Mouse (Mus musculus): Measurements from ENCODE around the gene Syt13. TPM values are rescaled to one million over a fixed set of nuclear protein-coding genes. Genes with fewer than 3 reads are reported as not detected.

The Syt13 gene
- total and polyA plus RNA-seq, 3 experiments = not detected

- H3K27me3 ChIP-seq (replicated peaks) = peaks cover 91% of the 10 kb centered on the region
- H3K36me3 ChIP-seq (replicated peaks in 1 of 2; ENCODE audit: control insufficient read depth in 1 of 2, insufficient read depth in 1 of 2, low read length in 1 of 2) = no peaks in the 10 kb centered on the region
- H3K4me3 ChIP-seq (replicated peaks in 1 of 3; ENCODE audit: low read depth in 2 of 3, low read length in 2 of 3, poor library complexity in 1 of 3) = no peak overlapping the region
Observed at GRCm38 (mm10) chr2:92915659-92916631, 1.0 kb downstream of the Syt13 start.

GRCm38 (mm10) chr2:92917405-92918142, 2.7 kb downstream of the Syt13 start:
- H3K9me3 ChIP-seq (replicated peaks; ENCODE audit: low read length) = peaks cover 7% of the 10 kb centered on the region
- H3K79me2 ChIP-seq (replicated peaks; ENCODE audit: control insufficient read depth, extremely low read depth, insufficient read depth, poor library complexity, severe bottlenecking) = no peaks in the 10 kb centered on the region
- no peak overlapping the region for H3K4me3 ChIP-seq (replicated peaks in 1 of 3; ENCODE audit: low read depth in 2 of 3, low read length in 2 of 3, poor library complexity in 1 of 3)
- no peak for TF ChIP-seq TCF12 (IDR thresholded peaks at IDR 0.05; ENCODE audit: low read depth, low read length)
- TF ChIP-seq POLR2AphosphoS2 (IDR thresholded peaks at IDR 0.05; ENCODE audit: low read depth, low read length) = no peak
- TF ChIP-seq ETS1 (conservative IDR thresholded peaks at IDR 0.05; ENCODE audit: low read depth, low read length) = no peak
- no peak for TF ChIP-seq ELF1 (IDR thresholded peaks at IDR 0.05; ENCODE audit: low read depth, low read length)
- TF ChIP-seq CHD2 (IDR thresholded peaks at IDR 0.05; ENCODE audit: low read length) = no peak
- no peak for TF ChIP-seq USF2 (conservative IDR thresholded peaks at IDR 0.05; ENCODE audit: low read depth, low read length)
- TF ChIP-seq SIN3A (IDR thresholded peaks at IDR 0.05; ENCODE audit: low read length) = no peak
- TF ChIP-seq MEF2A (IDR thresholded peaks at IDR 0.05; ENCODE audit: borderline replicate concordance, low read depth, low read length) = no peak
- no peak for TF ChIP-seq RAD21 (IDR thresholded peaks at IDR 0.05; ENCODE audit: low read depth, low read length)
- TF ChIP-seq MAFK (IDR thresholded peaks at IDR 0.05; ENCODE audit: insufficient replicate concordance, low read length) = no peak
- no peak for TF ChIP-seq IRF4 (IDR thresholded peaks at IDR 0.05; ENCODE audit: low read depth, low read length)
- TF ChIP-seq POLR2A (IDR thresholded peaks at IDR 0.05; ENCODE audit: low read depth, low read length) = no peak
- no peak for TF ChIP-seq CTCF (conservative IDR thresholded peaks at IDR 0.05 in 1 of 2, IDR thresholded peaks at IDR 0.05 in 1 of 2; ENCODE audit: low read depth in 2 of 2, low read length in 2 of 2)
- no peak for TF ChIP-seq HCFC1 (IDR thresholded peaks at IDR 0.05; ENCODE audit: low read depth, low read length)
- TF ChIP-seq JUN (IDR thresholded peaks at IDR 0.05; ENCODE audit: insufficient read depth, low read depth, low read length) = no peak
- no peak for TF ChIP-seq MXI1 (IDR thresholded peaks at IDR 0.05; ENCODE audit: low read depth, low read length)
- TF ChIP-seq USF1 (IDR thresholded peaks at IDR 0.05; ENCODE audit: low read depth, low read length) = no peak
- no peak for TF ChIP-seq MAX (IDR thresholded peaks at IDR 0.05; ENCODE audit: low read length)
- no peak for TF ChIP-seq KAT2A (IDR thresholded peaks at IDR 0.05; ENCODE audit: insufficient replicate concordance, low read length)
- no peak for TF ChIP-seq SMC3 (IDR thresholded peaks at IDR 0.05; ENCODE audit: low read depth, low read length)
- no peak overlapping the region for H3K9ac ChIP-seq (ENCODE audit: insufficient read depth, low read depth)
- peaks cover 0 to 3% of the 10 kb centered on the region in 2 experiments; a peak in 1 of 4 replicates for H3K4me1 ChIP-seq (ENCODE audit: control insufficient read depth in 1 of 2, insufficient read depth in 2 of 2)
- in situ Hi-C loops (cut with MboI; ENCODE audit: low pct_ligation_motif_present, low pct_unique_long_range_greater_than_20kb, low sequenced_read_pairs) = no loop called here
- DNase-seq (ENCODE audit: extremely low read depth) = no peak
- H3K27me3 ChIP-seq (replicated peaks) = peaks cover 97% of the 10 kb centered on the region
- H3K27ac ChIP-seq (ENCODE audit: insufficient read depth, low read depth) = no peak overlapping the region
- H3K36me3 ChIP-seq (replicated peaks in 1 of 2; ENCODE audit: control insufficient read depth in 1 of 2, insufficient read depth in 1 of 2, low read length in 1 of 2) = no peaks in the 10 kb centered on the region
- dilution Hi-C loops (cut with MboI; ENCODE audit: extremely low pct_ligation_motif_present, extremely low pct_unique_long_range_greater_than_20kb, low sequenced_read_pairs) = no loop called here
- no peak overlapping the region for H3K4me2 ChIP-seq (ENCODE audit: insufficient read depth, low read depth, poor library complexity, severe bottlenecking)

More at GRCm38 (mm10) chr2:92915659-92916631, 1.0 kb downstream of the Syt13 start:
- Histone ChIP-seq H3K79me2 (replicated peaks; ENCODE audit: control insufficient read depth, extremely low read depth, insufficient read depth, poor library complexity, severe bottlenecking) (no peaks in the 10 kb centered on the region), H3K9ac (ENCODE audit: insufficient read depth, low read depth) (no peak overlapping the region), H3K9me3 (replicated peaks; ENCODE audit: low read length) (peaks cover 4% of the 10 kb centered on the region), H3K4me1 (ENCODE audit: control insufficient read depth in 1 of 2, insufficient read depth in 2 of 2) (peaks cover 0 to 3% of the 10 kb centered on the region in 2 experiments; a peak in 1 of 4 replicates), H3K4me2 (ENCODE audit: insufficient read depth, low read depth, poor library complexity, severe bottlenecking) (no peak overlapping the region), H3K27ac (ENCODE audit: insufficient read depth, low read depth) (no peak overlapping the region)
- dilution Hi-C loops (cut with MboI; ENCODE audit: extremely low pct_ligation_motif_present, extremely low pct_unique_long_range_greater_than_20kb, low sequenced_read_pairs) (no loop called here), in situ Hi-C loops (cut with MboI; ENCODE audit: low pct_ligation_motif_present, low pct_unique_long_range_greater_than_20kb, low sequenced_read_pairs) (no loop called here)
- TF ChIP-seq MAFK (IDR thresholded peaks at IDR 0.05; ENCODE audit: insufficient replicate concordance, low read length) = no peak
- TF ChIP-seq RAD21 (IDR thresholded peaks at IDR 0.05; ENCODE audit: low read depth, low read length) = no peak
- TF ChIP-seq ETS1 (conservative IDR thresholded peaks at IDR 0.05; ENCODE audit: low read depth, low read length) = no peak
- no peak for TF ChIP-seq BHLHE40 (IDR thresholded peaks at IDR 0.05; ENCODE audit: low read depth, low read length)
- no peak for TF ChIP-seq PAX5 (IDR thresholded peaks at IDR 0.05; ENCODE audit: low read length)
- TF ChIP-seq USF2 (conservative IDR thresholded peaks at IDR 0.05; ENCODE audit: low read depth, low read length) = no peak
- no peak for DNase-seq (ENCODE audit: extremely low read depth)

Measured in CH12.LX (cell line).